Mouse (Mus musculus) brown adipose tissue, adult 24 weeks (tissue): Measurements from ENCODE around the gene Dcdc2c. TPM values are rescaled to one million over a fixed set of nuclear protein-coding genes. Genes with fewer than 3 reads are reported as not detected.

Experiments used
- H3K27ac ChIP-seq: fragments of 200-500 bp; replicated peaks from 2 replicates; pipeline ENCODE4 v1.5.1; 2012; ENCODE audit warnings: low read depth, mild to moderate bottlenecking, low read length
- H3K4me1 ChIP-seq: fragments of 200-500 bp; 2 replicates; pipeline ENCODE4 v1.6.1; 2012; ENCODE audit warnings: low read length, mixed read lengths; ENCODE audit not compliant: control insufficient read depth, insufficient read depth, insufficient read length
- H3K4me3 ChIP-seq: fragments of 200-500 bp; 2 replicates; pipeline ENCODE4 v1.5.1; 2012; ENCODE audit warnings: low read depth, mild to moderate bottlenecking, low read length, moderate library complexity; ENCODE audit not compliant: insufficient read depth
- polyA plus RNA-seq: library from polyadenylated mRNA; stranded (reverse); fragments of >200 nt; gene quantifications from 2 replicates; pipeline ENCODE4 v1.2.4, GENCODE M21; 2012; ENCODE audit not compliant: missing spikeins, insufficient read depth, insufficient read length

Gene Dcdc2c
- polyA plus RNA-seq, 1 experiment = not detected

- H3K27ac ChIP-seq = no peak overlapping the region
- H3K4me3 ChIP-seq = no peak overlapping the region
- H3K4me1 ChIP-seq = peaks cover 4% of the 10 kb centered on the region; the same call in 1 of the 2 replicates
These were observed 37.9 kb downstream of the Dcdc2c start for GRCm38 (mm10) chr12:28514264-28514775.

DNA sequence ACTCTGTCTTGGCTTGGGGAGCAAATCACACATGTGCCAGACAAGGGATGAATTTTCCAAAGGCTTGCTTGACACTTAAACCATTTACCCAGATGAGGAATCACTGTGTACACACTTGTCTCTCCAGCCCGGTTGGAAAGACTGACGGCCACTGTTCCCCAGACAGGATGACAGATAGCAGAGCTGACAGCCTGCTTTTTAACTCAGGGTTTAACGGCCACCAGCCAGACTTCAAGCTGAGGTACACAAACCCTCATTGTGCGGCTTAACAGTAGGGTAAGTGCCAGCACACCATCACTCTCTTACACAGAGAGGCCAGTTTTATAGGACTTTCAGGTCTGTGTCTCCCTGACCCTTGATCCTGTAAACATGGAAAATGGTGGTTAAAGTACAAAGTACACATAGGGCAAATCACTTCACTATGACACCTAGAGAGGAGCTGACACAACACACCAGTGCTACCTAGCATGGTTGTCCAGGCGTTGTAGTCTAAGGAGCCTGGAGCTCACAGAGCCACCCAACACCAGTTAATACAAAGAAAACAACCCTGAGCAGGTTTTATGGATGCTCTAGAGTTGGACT, 42.4 kb downstream of the Dcdc2c start:
- Histone ChIP-seq H3K4me1 (peaks cover 4% of the 10 kb centered on the region; the same call in 1 of the 2 replicates), H3K4me3 (no peak overlapping the region), H3K27ac (peak overlapping the region; percentile 87)

DNA sequence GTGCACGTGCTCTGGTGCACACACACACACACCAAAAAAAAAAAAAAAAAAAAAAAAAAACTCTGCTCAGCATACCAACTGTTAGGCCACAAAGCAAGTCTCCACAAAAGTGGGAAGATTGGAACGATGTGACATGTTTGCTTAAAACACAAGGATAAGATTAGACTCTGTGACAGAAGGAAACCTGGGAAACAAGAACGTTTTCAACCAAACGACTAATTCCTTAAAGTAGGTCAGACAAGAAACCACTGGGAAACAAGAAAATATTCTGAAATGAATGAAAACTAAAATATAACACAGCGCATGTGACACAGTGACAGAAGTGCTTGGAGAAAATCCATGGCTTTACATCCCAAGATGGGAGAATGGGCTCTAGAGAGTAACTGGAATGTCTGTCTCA, 57.9 kb downstream of the Dcdc2c start:
- Histone ChIP-seq H3K4me1 (no peaks in the 10 kb centered on the region), H3K27ac (no peak overlapping the region), H3K4me3 (no peak overlapping the region)

DNA sequence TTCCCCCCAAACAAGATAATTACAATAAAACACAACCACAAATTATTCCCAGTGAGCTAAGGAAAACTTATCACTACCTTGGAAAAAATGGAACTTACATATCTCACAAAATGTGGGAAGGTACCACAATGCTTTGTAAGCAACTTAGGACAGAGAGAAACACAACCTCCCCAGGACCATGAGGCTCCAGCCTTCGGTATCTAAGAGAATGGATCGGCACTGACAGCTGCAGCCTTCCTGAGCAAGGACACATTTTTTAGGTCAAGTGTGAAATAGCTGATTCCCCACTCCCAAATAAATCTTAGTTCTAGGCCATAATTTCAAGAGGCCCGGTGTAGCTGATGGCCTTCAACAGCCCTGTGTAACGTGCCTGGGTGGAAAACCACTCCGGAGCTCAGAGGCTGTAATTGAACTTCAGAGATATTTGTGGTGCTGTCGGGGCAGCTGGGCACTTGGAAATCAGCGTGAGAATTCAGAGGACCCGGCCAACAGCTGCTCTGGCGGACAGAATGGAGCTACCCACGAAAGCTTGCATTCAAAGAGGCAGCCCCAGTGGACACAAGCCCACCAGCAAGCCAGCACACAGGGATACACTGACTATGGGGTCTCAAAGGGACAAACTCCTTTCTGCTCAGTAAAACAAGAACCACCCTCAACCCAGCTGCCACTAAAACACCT, 69.6 kb downstream of the Dcdc2c start:
- H3K4me1 ChIP-seq = no peaks in the 10 kb centered on the region
- H3K27ac ChIP-seq = no peak overlapping the region
- H3K4me3 ChIP-seq = no peak overlapping the region

DNA sequence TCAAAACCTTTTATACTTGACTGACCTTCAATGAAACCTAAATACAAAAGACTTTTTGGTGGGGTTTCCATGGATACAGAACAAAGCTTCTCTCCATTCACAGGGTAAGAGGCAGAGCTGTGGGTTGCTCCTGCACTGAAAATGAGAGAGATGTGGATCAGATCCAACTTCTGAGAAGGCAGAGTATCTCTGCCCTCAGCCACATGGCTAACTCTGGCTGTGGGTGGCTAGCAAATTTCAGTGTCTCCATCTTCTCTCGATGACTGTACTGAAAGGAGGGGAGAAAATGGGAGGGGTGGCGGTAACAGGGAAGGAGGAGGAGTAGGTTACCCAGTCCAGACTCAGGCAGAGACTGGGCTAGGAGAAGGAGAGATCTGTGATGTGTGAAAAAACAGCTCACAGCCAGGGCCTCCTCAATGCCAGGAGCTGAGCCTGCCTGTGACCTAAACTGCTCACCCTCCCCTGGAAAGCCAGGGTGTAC, 91.2 kb downstream of the Dcdc2c start:
- H3K4me3 ChIP-seq = no peak overlapping the region
- no peak overlapping the region for H3K27ac ChIP-seq
- no peaks in the 10 kb centered on the region for H3K4me1 ChIP-seq

DNA sequence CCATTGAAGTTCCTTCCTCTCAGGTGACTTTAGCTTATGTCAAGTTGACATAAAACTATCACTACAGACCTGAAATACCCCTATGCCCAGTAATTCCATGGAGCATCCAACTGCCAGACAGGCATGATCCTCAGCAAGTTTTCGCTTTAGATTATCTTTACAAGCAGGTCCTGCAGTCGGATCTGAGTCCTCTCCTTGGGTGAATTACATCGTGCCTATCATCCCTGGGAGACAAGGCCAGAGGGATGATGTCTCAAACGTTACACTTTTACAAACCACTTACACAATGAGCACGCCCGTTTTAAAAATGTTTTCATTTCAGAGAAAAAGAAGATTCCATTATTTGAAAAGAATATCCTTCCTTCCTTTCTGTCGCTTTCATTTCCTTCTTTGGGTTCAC, 91.7 kb downstream of the Dcdc2c start:
- Histone ChIP-seq H3K4me3 (no peak overlapping the region), H3K27ac (no peak overlapping the region), H3K4me1 (no peaks in the 10 kb centered on the region)

GRCm38 (mm10) chr12:28458786-28459185, 93.4 kb downstream of the Dcdc2c start:
- Histone ChIP-seq H3K4me3 (no peak overlapping the region), H3K27ac (no peak overlapping the region), H3K4me1 (no peaks in the 10 kb centered on the region)

DNA sequence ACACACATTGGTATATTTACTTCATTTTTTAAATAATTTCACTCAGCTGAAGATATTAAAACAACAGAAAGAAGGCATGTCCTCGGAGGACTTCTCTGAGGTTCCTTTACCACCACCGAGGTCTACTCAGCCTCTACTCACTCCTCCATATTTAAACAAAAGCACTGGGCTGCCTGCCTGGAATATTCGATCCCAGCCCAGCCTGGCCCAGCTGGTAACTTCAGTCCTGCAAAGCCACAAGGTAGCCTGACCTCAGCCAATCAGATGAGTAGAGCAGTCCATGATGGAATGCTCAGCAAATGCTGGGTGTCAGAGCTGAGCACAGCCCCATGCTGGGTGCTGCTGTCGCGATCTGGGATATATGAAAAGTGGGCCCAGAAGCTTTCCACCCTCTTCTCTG, 115.7 kb downstream of the Dcdc2c start:
- H3K4me1 ChIP-seq = no peaks in the 10 kb centered on the region
- no peak overlapping the region for H3K27ac ChIP-seq
- H3K4me3 ChIP-seq = no peak overlapping the region

GRCm38 (mm10) chr12:28432729-28433067, 119.5 kb downstream of the Dcdc2c start:
- H3K4me3 ChIP-seq = no peak overlapping the region
- H3K27ac ChIP-seq = no peak overlapping the region
- H3K4me1 ChIP-seq = no peaks in the 10 kb centered on the region

DNA sequence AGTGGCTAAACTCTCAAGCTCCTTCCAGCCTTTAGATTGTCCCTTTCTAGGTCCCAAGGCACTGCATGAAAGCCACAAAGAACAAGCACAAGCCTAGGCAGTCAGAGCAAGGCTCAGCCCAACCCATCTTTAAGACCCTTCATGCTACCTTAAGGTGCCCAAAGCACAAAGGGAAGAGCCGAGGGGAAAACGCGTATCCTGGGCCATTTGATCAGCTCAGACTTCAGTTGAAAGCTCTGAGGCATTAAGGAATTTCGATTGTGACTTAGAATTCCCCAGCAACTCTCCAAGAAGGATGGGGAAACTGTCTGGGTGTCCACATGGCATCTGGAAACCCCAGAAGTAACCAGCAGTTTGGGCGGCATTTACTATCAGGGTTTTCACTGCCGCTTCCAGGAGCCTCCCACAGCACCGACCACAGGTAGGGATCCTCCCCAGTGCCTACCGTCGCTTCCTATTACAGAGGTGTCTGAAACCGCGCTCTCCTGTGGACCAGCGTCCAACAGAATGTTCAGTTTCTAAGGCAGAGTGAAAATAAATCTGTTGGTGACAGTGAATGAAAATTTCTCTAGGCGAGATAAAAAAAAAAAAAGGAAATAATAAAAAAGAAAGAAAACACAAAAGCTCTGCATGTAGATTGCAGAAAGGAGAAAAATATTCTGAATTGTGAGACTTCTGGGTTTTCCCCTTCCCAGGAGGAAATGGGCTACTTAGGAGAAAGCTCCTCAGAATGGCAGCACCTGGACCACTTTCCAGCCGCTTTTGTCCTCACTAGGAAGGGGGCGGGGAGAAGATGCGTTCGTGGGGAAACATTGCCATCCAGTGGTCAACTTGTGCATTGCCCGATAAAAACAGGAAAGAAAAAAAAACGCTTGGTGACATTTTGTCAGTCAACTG, 120.1 kb downstream of the Dcdc2c start:
- H3K27ac ChIP-seq = no peak overlapping the region
- no peak overlapping the region for H3K4me3 ChIP-seq
- H3K4me1 ChIP-seq = no peaks in the 10 kb centered on the region

GRCm38 (mm10) chr12:28429856-28430255, 122.3 kb downstream of the Dcdc2c start:
- H3K4me1 ChIP-seq = no peaks in the 10 kb centered on the region
- no peak overlapping the region for H3K4me3 ChIP-seq
- no peak overlapping the region for H3K27ac ChIP-seq

- H3K4me3 ChIP-seq = no peak overlapping the region
- H3K27ac ChIP-seq = no peak overlapping the region
- H3K4me1 ChIP-seq = no peaks in the 10 kb centered on the region
These were observed 135.2 kb downstream of the Dcdc2c start for GRCm38 (mm10) chr12:28416957-28417356.

GRCm38 (mm10) chr12:28407656-28408405, 144.4 kb downstream of the Dcdc2c start:
- H3K4me3 ChIP-seq = no peak overlapping the region

GRCm38 (mm10) chr12:28402256-28402655, 149.9 kb downstream of the Dcdc2c start:
- Histone ChIP-seq H3K4me3 (no peak overlapping the region), H3K4me1 (no peaks in the 10 kb centered on the region), H3K27ac (no peak overlapping the region)

More at GRCm38 (mm10) chr12:28407656-28408405, 144.4 kb downstream of the Dcdc2c start:
- Histone ChIP-seq H3K4me1 (no peaks in the 10 kb centered on the region), H3K27ac (no peak overlapping the region)

- H3K4me1 ChIP-seq = no peaks in the 10 kb centered on the region
- H3K4me3 ChIP-seq = no peak overlapping the region
- H3K27ac ChIP-seq = no peak overlapping the region
These were observed 150.8 kb downstream of the Dcdc2c start for GRCm38 (mm10) chr12:28401372-28401771.
